Mouse (Mus musculus): ENCODE results near the gene Gm16181. TPM values are rescaled to one million over a fixed set of nuclear protein-coding genes. Genes with fewer than 3 reads are reported as not detected.
A peak's percentile ranks its signal among the peaks of the same experiment; 100 is the strongest.

Gene Gm16181
- not detected in 2 replicates for total RNA-seq (2015; ENCODE audit: low replicate concordance)
- not detected in 2 replicates for total RNA-seq (2017; ENCODE audit: low replicate concordance)

GRCm38 (mm10) chr17:35220156-35220952 is at the start of gene Gm16181:
Gene Gm16181, plus strand, starts transcription at chr17:35220834.
- no peak for ATAC-seq (replicated peaks; ENCODE audit: low FRiP score, poor library complexity, severe bottlenecking)

GRCm38 (mm10) chr17:35172445-35173234 is 48.0 kb upstream of the Gm16181 start:
- no peak for ATAC-seq (replicated peaks; ENCODE audit: low FRiP score, poor library complexity, severe bottlenecking)

GRCm38 (mm10) chr17:35173329-35173728 is 47.3 kb upstream of the Gm16181 start:
- no peak for ATAC-seq (replicated peaks; ENCODE audit: low FRiP score, poor library complexity, severe bottlenecking)

- ATAC-seq (replicated peaks; ENCODE audit: low FRiP score, poor library complexity, severe bottlenecking), result no peak
Observed at GRCm38 (mm10) chr17:35174201-35174977, 46.2 kb upstream of the Gm16181 start.

- ATAC-seq (replicated peaks; ENCODE audit: low FRiP score, poor library complexity, severe bottlenecking), result no peak
Observed at GRCm38 (mm10) chr17:35175382-35175781, 45.3 kb upstream of the Gm16181 start.

GRCm38 (mm10) chr17:35175968-35176367 is 44.7 kb upstream of the Gm16181 start, which contains the start of gene Aif1:
Gene Aif1, minus strand, starts transcription at chr17:35176068.
- ATAC-seq (replicated peaks; ENCODE audit: low FRiP score, poor library complexity, severe bottlenecking), result no peak

- ATAC-seq (replicated peaks; ENCODE audit: low FRiP score, poor library complexity, severe bottlenecking), result peak; percentile 87
Observed at GRCm38 (mm10) chr17:35178528-35178927, 42.1 kb upstream of the Gm16181 start.

- ATAC-seq (replicated peaks; ENCODE audit: low FRiP score, poor library complexity, severe bottlenecking), result no peak
Observed at GRCm38 (mm10) chr17:35180093-35180492, 40.5 kb upstream of the Gm16181 start.

GRCm38 (mm10) chr17:35185639-35186611 is 34.7 kb upstream of the Gm16181 start:
- ATAC-seq (replicated peaks; ENCODE audit: low FRiP score, poor library complexity, severe bottlenecking), result no peak

- ATAC-seq (replicated peaks; ENCODE audit: low FRiP score, poor library complexity, severe bottlenecking), result no peak
Observed at GRCm38 (mm10) chr17:35186681-35187080, 34.0 kb upstream of the Gm16181 start.

- ATAC-seq (replicated peaks; ENCODE audit: low FRiP score, poor library complexity, severe bottlenecking), result no peak
Observed at GRCm38 (mm10) chr17:35187345-35187744, 33.3 kb upstream of the Gm16181 start.

GRCm38 (mm10) chr17:35187959-35188610 is 32.5 kb upstream of the Gm16181 start, which contains the start of gene Lst1:
Gene Lst1, minus strand, starts transcription at chr17:35188439.
- ATAC-seq (replicated peaks; ENCODE audit: low FRiP score, poor library complexity, severe bottlenecking), result no peak

GRCm38 (mm10) chr17:35189186-35189585 is 31.4 kb upstream of the Gm16181 start:
- ATAC-seq (replicated peaks; ENCODE audit: low FRiP score, poor library complexity, severe bottlenecking), result no peak

- no peak for ATAC-seq (replicated peaks; ENCODE audit: low FRiP score, poor library complexity, severe bottlenecking)
Observed at GRCm38 (mm10) chr17:35190096-35190495, 30.5 kb upstream of the Gm16181 start.

- ATAC-seq (replicated peaks; ENCODE audit: low FRiP score, poor library complexity, severe bottlenecking), result no peak
Observed at GRCm38 (mm10) chr17:35191723-35192122, 28.9 kb upstream of the Gm16181 start.

GRCm38 (mm10) chr17:35192924-35193323 is 27.7 kb upstream of the Gm16181 start:
- ATAC-seq (replicated peaks; ENCODE audit: low FRiP score, poor library complexity, severe bottlenecking), result no peak

GRCm38 (mm10) chr17:35193881-35194843 is 26.5 kb upstream of the Gm16181 start, which contains the start of gene Ltb:
Gene Ltb, plus strand, starts transcription at chr17:35194439.
- ATAC-seq (replicated peaks; ENCODE audit: low FRiP score, poor library complexity, severe bottlenecking), result no peak

Data from erythroblast, adult 5-6 weeks (primary cell).